Mouse (Mus musculus) heart, adult 18-20 months (tissue): ENCODE results near the gene Ecd. TPM values are rescaled to one million over a fixed set of nuclear protein-coding genes. Genes with fewer than 3 reads are reported as not detected.
"Not testable (repeated sequence)": the region's sequence is repeated elsewhere in the genome, so short reads cannot be mapped to it uniquely, and the experiment has no call there.

Source experiments
- DNase-seq, 2 experiments: peaks; one replicate each; pipeline ENCODE4 v3.0.0; 2021 to 2022; ENCODE audit warnings: mixed read lengths in 1 of 2
- total RNA-seq, 2 experiments: library from RNA; stranded (reverse); gene quantifications; 2 replicates each; pipeline ENCODE4 v1.2.3; 2021

Ecd gene
- total RNA-seq, 2 experiments from 2014 or later: 36.9 to 38.1 TPM

- no peak for DNase-seq
These were observed 19.4 kb downstream of the Ecd start for GRCm38 (mm10) chr14:20328474-20328873.

- no peak for DNase-seq
These were observed 23.7 kb downstream of the Ecd start for GRCm38 (mm10) chr14:20324196-20324595.

GRCm38 (mm10) chr14:20319420-20319819 lies 28.5 kb downstream of the Ecd start:
- DNase-seq: peak; percentile 23 to 64

GRCm38 (mm10) chr14:20315137-20315536 lies 32.8 kb downstream of the Ecd start:
- no peak for DNase-seq

GRCm38 (mm10) chr14:20305085-20305484 lies 42.8 kb downstream of the Ecd start:
- not testable (repeated sequence) for DNase-seq

GRCm38 (mm10) chr14:20298131-20298530 lies 49.8 kb downstream of the Ecd start:
- peak; percentile 53 to 66 for DNase-seq

GRCm38 (mm10) chr14:20297616-20298015 lies 50.3 kb downstream of the Ecd start:
- DNase-seq: no peak

GRCm38 (mm10) chr14:20294947-20295346 lies 53.0 kb downstream of the Ecd start:
- DNase-seq: no peak

GRCm38 (mm10) chr14:20294117-20294892 lies 53.6 kb downstream of the Ecd start, which contains the start of gene Nudt13:
Gene Nudt13, plus strand, starts transcription at chr14:20294697.
- DNase-seq: peak; percentile 93 to 96

- DNase-seq: no peak
These were observed 56.5 kb downstream of the Ecd start for GRCm38 (mm10) chr14:20291391-20291790.

Other genes with a start within 250 kb of the Ecd start
- gene Saysd1, start 209.6 kb downstream of the Ecd start, total RNA-seq: 1 to 10 TPM; 3.5 to 3.6 TPM
- gene Kcnk5, start 166.3 kb downstream of the Ecd start, total RNA-seq: under 1 TPM; 0.69 to 0.95 TPM
- gene Kcnk16, start 78.9 kb downstream of the Ecd start, total RNA-seq: not detected
- 10 to 100 TPM; 32.6 to 35.8 TPM for gene Nudt13, start 53.4 kb downstream of the Ecd start, total RNA-seq
- gene Fam149b, start within 50 bp of the Ecd start, total RNA-seq: 10 to 100 TPM; 28.7 to 33.3 TPM
- 10 to 100 TPM; 11.1 to 11.6 TPM for gene Dnajc9, start 40.8 kb upstream of the Ecd start, total RNA-seq
- gene Mrps16, start 45.5 kb upstream of the Ecd start, total RNA-seq: 10 to 100 TPM; 72.8 to 84.4 TPM
- gene Cfap70, start 104.1 kb upstream of the Ecd start, total RNA-seq: under 1 TPM in 1 of 2 experiments, not detected in 1; 0.69 TPM
- 10 to 100 TPM; 51.3 to 54.3 TPM for gene Anxa7, start 132.0 kb upstream of the Ecd start, total RNA-seq
- under 1 TPM; 0.36 to 0.42 TPM for gene Mss51, start 148.8 kb upstream of the Ecd start, total RNA-seq
- 10 to 100 TPM; 66.3 to 67.5 TPM for gene Ppp3cb, start 198.5 kb upstream of the Ecd start, total RNA-seq